ENCODE assay signal across 7 mouse cellular contexts in genomic region chr13:54468098-54469011, GRCm38 (mm10). TPM values are rescaled to one million over a fixed set of nuclear protein-coding genes. Genes with fewer than 3 reads are reported as not detected.
A peak's percentile ranks its signal among the peaks of the same experiment; 100 is the strongest.
DNase-seq lines count a peak whose midpoint lies in the region; ATAC-seq lines count a peak whose summit lies in the region.

Thoc3 (minus strand) TSS chr13:54468849.

- DNase-seq in adrenal gland, postnatal 10 days: peak; percentile 94
- DNase-seq in embryonic facial prominence, embryonic 10.5 days (ENCODE audit: low spot score): peak; percentile 92
- DNase-seq in kidney, adult 11 months: peak; percentile 88
- DNase-seq in limb, embryonic 10.5 days (ENCODE audit: low spot score): peak; percentile 92
- peak; percentile 83 for DNase-seq in spleen, adult 12 weeks (ENCODE audit: low spot score)

- H3K36me3 ChIP-seq in embryonic facial prominence, embryonic 10.5 days (replicated peaks): peaks cover 44% of the 10 kb centered on the region
- H3K36me3 ChIP-seq in limb, embryonic 10.5 days: peaks cover 44% of the 10 kb centered on the region
- peaks cover 43% of the 10 kb centered on the region for H3K36me3 ChIP-seq in midbrain, embryonic 13.5 days

- peaks cover 9% of the 10 kb centered on the region for H3K4me1 ChIP-seq in embryonic facial prominence, embryonic 10.5 days
- H3K4me1 ChIP-seq in limb, embryonic 10.5 days: peaks cover 9% of the 10 kb centered on the region
- H3K4me1 ChIP-seq in midbrain, embryonic 13.5 days (replicated peaks): peaks cover 17% of the 10 kb centered on the region

- under 1% methylated on average over 67 of the region's 67 CpGs for WGBS in embryonic facial prominence, embryonic 10.5 days
- WGBS in limb, embryonic 10.5 days: under 1% methylated on average over 67 of the region's 67 CpGs
- WGBS in midbrain, embryonic 13.5 days: under 1% methylated on average over 66 of the region's 67 CpGs

- H3K9me3 ChIP-seq in embryonic facial prominence, embryonic 10.5 days: peaks cover 17% of the 10 kb centered on the region
- no peaks in the 10 kb centered on the region; the same call in 1 of the 2 replicates for H3K9me3 ChIP-seq in limb, embryonic 10.5 days (replicated peaks)
- H3K9me3 ChIP-seq in midbrain, embryonic 13.5 days: peaks cover 6% of the 10 kb centered on the region; the same call in 1 of the 2 replicates

- peak; percentile 100 for ATAC-seq in granulocyte monocyte progenitor cell, adult 5-6 weeks (replicated peaks; ENCODE audit: poor library complexity, severe bottlenecking)
- ATAC-seq in midbrain, embryonic 13.5 days: peak; percentile 99

- peak within 1 kb of the TSS; percentile 97 for H3K4me2 ChIP-seq in midbrain, embryonic 13.5 days (replicated peaks)

- H3K9ac ChIP-seq in midbrain, embryonic 13.5 days (replicated peaks): peak within 1 kb of the TSS; percentile 88

- peak within 1 kb of the TSS; percentile 95 for H3K4me3 ChIP-seq in embryonic facial prominence, embryonic 10.5 days
- H3K4me3 ChIP-seq in limb, embryonic 10.5 days: peak within 1 kb of the TSS; percentile 86
- H3K4me3 ChIP-seq in midbrain, embryonic 13.5 days (replicated peaks): peak within 1 kb of the TSS; percentile 95

- peak within 1 kb of the TSS; percentile 91 for H3K27ac ChIP-seq in embryonic facial prominence, embryonic 10.5 days (replicated peaks)
- H3K27ac ChIP-seq in limb, embryonic 10.5 days: peak within 1 kb of the TSS; percentile 89
- peak within 1 kb of the TSS; percentile 51 for H3K27ac ChIP-seq in midbrain, embryonic 13.5 days

- H3K27me3 ChIP-seq in embryonic facial prominence, embryonic 10.5 days (replicated peaks; ENCODE audit: low read depth, poor library complexity, severe bottlenecking): no peaks in the 10 kb centered on the region
- H3K27me3 ChIP-seq in limb, embryonic 10.5 days (ENCODE audit: low read depth, poor library complexity, severe bottlenecking): no peaks in the 10 kb centered on the region
- no peaks in the 10 kb centered on the region for H3K27me3 ChIP-seq in midbrain, embryonic 13.5 days

RNA-seq across cellular contexts. Expression of gene Thoc3, which starts in this region (rescaled TPM):
- 10 to 100 TPM; 51.1 to 51.8 TPM for total RNA-seq in adrenal gland, postnatal 10 days (2021)
- polyA plus RNA-seq in embryonic facial prominence, embryonic 10.5 days (2016; fragmentation: Nextera tagmentation; extraction: Ambion mirVana): 190 and 194 TPM in 2 replicates
- 22.1 and 26.7 TPM in 2 replicates for total RNA-seq in granulocyte monocyte progenitor cell, adult 5-6 weeks (2014; fragmentation: Nextera tagmentation)
- total RNA-seq in granulocyte monocyte progenitor cell, adult 5-6 weeks (2017): 42.0 and 57.2 TPM in 2 replicates
- polyA plus RNA-seq in limb, embryonic 10.5 days (2016; fragmentation: Nextera tagmentation; extraction: Ambion mirVana): 189 and 192 TPM in 2 replicates
- polyA plus RNA-seq in midbrain, embryonic 13.5 days (2015; fragmentation: Nextera tagmentation; extraction: Ambion mirVana): 121 and 126 TPM in 2 replicates

Comparison
In these comparisons a context has a peak if more than half of its experiments do, and no peak if none do; other contexts are left out.
1. Peak in every context shown above with its lines: DNase-seq, ATAC-seq, H3K4me3 ChIP-seq and H3K27ac ChIP-seq.